Mouse (Mus musculus) naive thymus-derived CD4-positive, alpha-beta T cell, adult 2 months (primary cell): ENCODE measurements at regions not wholly inside any gene's neighbourhood (a gene's known extent, or its start where the extent isn't known, plus 50 kb on each side); places are given as distances from the start of the nearest gene placed in this dataset.

Experiments
- DNase-seq: peaks from one replicate; pipeline ENCODE4 v3.0.0-alpha.2; 2011; ENCODE audit warnings: low read depth

DNA sequence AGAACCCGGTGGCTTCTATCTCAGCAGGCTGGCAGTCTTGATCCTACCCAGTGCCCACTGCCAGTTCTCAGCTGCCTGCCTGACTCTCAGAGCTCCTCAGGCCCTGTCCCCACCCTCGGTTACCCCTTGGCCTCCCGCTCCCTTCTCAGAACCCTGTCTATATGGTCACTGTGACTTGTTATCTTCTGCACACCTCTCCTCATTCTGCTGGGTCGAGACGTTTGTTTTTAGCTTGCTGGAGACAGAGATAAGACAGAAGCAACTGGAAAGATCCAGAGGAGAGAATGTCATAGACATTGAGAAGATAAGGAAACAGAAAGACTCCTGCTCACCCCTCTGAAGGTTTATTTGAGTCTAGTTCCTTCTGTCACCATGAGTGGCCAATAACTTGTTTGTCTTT is 53.8 kb upstream of the Phc1 start:
- no peak for DNase-seq

GRCm38 (mm10) chr6:122393231-122393881 is 53.0 kb upstream of the Phc1 start:
- DNase-seq, result no peak

DNA sequence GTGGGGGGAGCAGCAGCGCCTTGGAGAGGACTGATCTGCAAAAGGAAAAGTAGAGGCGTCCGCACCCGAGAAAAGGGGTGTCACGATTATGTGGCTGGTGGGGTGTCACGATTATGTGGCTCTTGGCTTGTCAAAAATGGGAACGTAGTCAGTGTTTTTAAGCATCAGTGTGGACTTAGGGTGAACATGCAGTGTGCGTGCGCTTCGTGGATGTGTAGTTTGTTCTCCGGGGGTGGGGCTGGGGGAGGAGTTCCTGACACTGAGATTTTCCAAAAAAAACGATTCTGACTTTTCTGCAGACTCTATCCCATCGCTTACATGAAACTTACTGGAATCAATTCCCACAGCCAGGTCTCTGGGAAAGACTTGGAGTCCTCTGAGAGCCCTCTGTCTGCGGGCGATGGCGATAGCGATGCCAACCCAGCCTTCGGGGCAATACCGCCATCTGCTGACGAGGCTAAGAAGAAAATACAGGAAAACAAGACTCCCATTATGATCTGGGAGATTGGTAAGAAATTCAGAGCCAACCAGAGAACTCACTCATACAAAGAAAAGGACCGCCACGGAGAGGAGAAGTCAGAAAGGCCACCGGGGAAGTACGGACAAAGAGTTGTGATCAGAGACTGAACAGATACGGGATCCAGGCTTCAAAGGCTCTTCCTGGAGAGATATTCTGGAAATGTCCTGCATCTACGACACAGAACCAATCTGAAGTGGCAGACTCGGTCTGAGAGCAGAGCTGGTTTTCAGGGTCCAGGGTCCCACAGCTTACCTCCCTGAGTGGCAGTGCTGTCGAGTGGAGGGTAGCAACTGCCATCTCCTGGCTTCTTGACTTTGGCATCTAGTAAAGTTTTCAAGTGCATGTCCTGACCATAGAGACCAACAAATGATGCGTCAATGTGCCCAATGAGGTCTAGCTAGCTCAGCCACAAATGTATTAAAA is 51.6 kb upstream of the Phc1 start:
- DNase-seq, result peak; percentile 42

DNA sequence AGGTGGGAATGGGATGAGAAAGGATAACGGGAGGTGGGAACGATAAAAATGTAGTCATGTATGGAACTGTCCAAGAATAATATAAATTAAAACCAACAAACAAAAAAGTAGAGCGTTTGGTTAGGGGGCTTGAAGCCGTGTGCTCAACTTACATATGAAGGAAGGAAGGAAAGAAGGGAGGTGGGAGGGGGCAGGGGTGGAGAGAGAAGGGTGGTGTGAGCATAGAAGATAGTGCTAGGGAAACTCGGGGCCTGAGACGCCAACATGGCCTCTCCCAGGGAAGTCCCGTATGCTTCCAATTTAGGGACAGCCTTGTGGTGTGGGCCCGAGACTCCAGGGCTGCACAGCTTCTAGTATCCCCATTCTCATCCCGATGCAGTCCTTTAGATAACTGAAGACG is 50.8 kb upstream of the Phc1 start:
- no peak for DNase-seq

DNA sequence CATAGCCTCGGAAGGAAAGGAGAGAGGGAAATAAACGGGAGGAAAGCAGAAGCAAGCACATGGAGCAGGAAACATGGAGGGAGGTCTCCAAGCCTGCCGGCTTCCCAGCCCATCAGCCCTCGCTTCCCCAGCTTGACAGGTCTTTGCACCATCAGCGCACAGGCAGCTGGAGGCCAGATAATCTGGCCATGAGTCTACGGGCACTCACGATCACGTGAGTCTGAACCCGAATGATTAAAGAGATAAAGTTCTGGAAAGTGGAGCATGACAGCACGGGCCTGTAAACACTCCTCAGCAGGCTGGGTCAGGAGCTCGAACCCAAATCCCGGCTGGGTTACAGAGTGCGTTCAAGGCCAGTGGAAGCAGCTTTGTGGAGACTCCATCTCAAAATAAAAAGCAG is 50.4 kb upstream of the Phc1 start:
- no peak for DNase-seq
